Mouse (Mus musculus): ENCODE data around the gene Gm20532.
A peak's percentile ranks its signal among the peaks of the same experiment; 100 is the strongest.

Gene Gm20532

GRCm38 (mm10) chr2:26573807-26574206 lies 12.6 kb upstream of the Gm20532 start:
- DNase-seq (ENCODE audit: low spot score) = no peak

GRCm38 (mm10) chr2:26574862-26575261 lies 11.6 kb upstream of the Gm20532 start:
- DNase-seq (ENCODE audit: low spot score) = no peak

GRCm38 (mm10) chr2:26575378-26575777 lies 11.1 kb upstream of the Gm20532 start:
- no peak for DNase-seq (ENCODE audit: low spot score)

- no peak for DNase-seq (ENCODE audit: low spot score)
These were observed 10.6 kb upstream of the Gm20532 start for GRCm38 (mm10) chr2:26575865-26576264.

GRCm38 (mm10) chr2:26576462-26576861 lies 10.0 kb upstream of the Gm20532 start:
- no peak for DNase-seq (ENCODE audit: low spot score)

GRCm38 (mm10) chr2:26578369-26578768 lies 8.1 kb upstream of the Gm20532 start:
- DNase-seq (ENCODE audit: low spot score) = no peak

GRCm38 (mm10) chr2:26579714-26580113 lies 6.7 kb upstream of the Gm20532 start, which contains the start of gene Egfl7:
Gene Egfl7, plus strand, starts transcription at chr2:26580014.
- DNase-seq (ENCODE audit: low spot score) = no peak

- DNase-seq (ENCODE audit: low spot score) = no peak
These were observed 5.7 kb upstream of the Gm20532 start for GRCm38 (mm10) chr2:26580751-26581150.

- no peak for DNase-seq (ENCODE audit: low spot score)
These were observed 4.2 kb upstream of the Gm20532 start for GRCm38 (mm10) chr2:26582203-26582602.

- DNase-seq (ENCODE audit: low spot score) = no peak
These were observed 3.7 kb upstream of the Gm20532 start for GRCm38 (mm10) chr2:26582741-26583140.

GRCm38 (mm10) chr2:26583640-26584039 lies 2.8 kb upstream of the Gm20532 start:
- DNase-seq (ENCODE audit: low spot score) = no peak

- no peak for DNase-seq (ENCODE audit: low spot score)
These were observed 726 bp upstream of the Gm20532 start for GRCm38 (mm10) chr2:26585713-26586112.

GRCm38 (mm10) chr2:26587044-26587405 lies 586 bp downstream of the Gm20532 start:
- DNase-seq (ENCODE audit: low spot score) = peak; percentile 60

- DNase-seq (ENCODE audit: low spot score) = no peak
These were observed 2.1 kb downstream of the Gm20532 start for GRCm38 (mm10) chr2:26588573-26588972.

- no peak for DNase-seq (ENCODE audit: low spot score)
These were observed 2.8 kb downstream of the Gm20532 start for GRCm38 (mm10) chr2:26589284-26589683.

GRCm38 (mm10) chr2:26590282-26590681 lies 3.8 kb downstream of the Gm20532 start:
- no peak for DNase-seq (ENCODE audit: low spot score)

GRCm38 (mm10) chr2:26590962-26591361 lies 4.5 kb downstream of the Gm20532 start:
- DNase-seq (ENCODE audit: low spot score) = no peak

GRCm38 (mm10) chr2:26591416-26591815 lies 5.0 kb downstream of the Gm20532 start:
- no peak for DNase-seq (ENCODE audit: low spot score)

- DNase-seq (ENCODE audit: low spot score) = no peak
These were observed 7.0 kb downstream of the Gm20532 start for GRCm38 (mm10) chr2:26593211-26594021.

GRCm38 (mm10) chr2:26594022-26594346 lies 7.5 kb downstream of the Gm20532 start:
- DNase-seq (ENCODE audit: low spot score) = peak; percentile 63

- DNase-seq (ENCODE audit: low spot score) = no peak
These were observed 8.1 kb downstream of the Gm20532 start for GRCm38 (mm10) chr2:26594461-26594933.

GRCm38 (mm10) chr2:26594934-26595724 lies 8.7 kb downstream of the Gm20532 start:
- no peak for DNase-seq (ENCODE audit: low spot score)

GRCm38 (mm10) chr2:26595725-26596435 lies 9.4 kb downstream of the Gm20532 start:
- DNase-seq (ENCODE audit: low spot score) = no peak
